Mouse (Mus musculus): ENCODE measurements around the gene Plekha6.

Plekha6 gene

DNA sequence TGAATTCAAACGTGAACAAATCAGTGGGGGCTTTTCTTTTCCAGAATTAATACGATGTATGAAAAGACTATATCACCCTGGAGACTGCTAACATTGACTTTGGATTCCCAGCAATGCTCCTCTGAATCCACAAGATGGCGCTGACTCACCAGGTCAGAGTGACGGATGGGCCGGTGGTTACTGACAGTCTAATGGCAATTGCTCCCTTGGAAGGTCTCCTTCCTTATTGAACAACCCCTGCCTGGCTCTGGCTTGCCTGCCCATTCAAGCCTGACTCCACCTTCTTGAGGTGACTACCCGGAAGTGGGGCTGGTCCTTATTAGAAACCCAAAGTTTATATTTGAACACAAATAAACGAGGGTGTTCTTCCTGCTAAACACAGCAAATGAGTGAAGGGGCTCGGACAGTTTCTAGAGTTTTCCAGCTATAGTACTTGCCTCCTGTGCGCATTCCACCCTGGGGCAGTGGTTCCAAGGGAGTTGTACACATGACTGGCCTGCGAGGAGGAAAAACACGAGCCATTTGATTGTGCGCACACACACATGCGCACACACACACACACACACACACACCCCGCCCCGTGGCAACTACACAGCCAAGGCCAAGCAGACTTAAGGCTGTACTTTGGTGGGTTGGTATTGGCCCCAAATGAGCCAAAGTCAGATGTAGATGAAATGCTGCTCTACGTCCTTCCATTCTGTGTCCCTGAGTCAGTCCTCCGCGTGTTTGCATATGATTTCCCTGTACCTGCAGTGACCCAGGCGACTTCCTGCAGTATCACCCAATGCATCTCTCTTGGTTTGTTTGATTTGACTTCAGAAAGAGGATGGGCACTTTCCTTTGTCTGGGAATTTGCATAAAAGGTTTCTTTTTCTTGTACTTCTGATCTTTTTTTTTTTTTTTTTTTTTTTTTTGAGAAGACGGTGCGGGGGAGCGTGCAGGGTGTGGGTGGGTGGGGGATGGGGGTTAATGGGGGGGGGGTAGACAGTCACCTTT is 17.7 kb upstream of the Plekha6 start:
- peak; percentile 52 for DNase-seq

DNA sequence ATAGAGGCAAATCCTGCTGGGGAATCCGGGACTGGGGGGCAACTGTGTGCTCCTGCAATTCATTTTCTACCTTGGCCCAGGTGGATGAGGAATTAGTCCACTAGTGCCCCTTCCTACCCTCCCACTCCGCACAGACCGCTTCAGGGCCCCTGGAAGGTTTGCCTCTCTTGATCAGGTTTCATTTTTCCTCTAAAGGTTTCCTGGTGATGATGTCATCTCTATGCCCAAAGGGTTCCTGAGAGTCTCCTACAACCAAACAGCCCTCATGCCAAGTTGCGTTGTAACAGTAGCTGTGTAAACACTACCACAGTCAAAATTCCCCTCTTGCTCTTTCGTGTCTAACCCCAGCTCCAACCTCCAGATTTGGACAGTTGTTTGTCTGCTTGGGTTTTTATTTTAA is 16.7 kb upstream of the Plekha6 start:
- DNase-seq, result no peak

DNA sequence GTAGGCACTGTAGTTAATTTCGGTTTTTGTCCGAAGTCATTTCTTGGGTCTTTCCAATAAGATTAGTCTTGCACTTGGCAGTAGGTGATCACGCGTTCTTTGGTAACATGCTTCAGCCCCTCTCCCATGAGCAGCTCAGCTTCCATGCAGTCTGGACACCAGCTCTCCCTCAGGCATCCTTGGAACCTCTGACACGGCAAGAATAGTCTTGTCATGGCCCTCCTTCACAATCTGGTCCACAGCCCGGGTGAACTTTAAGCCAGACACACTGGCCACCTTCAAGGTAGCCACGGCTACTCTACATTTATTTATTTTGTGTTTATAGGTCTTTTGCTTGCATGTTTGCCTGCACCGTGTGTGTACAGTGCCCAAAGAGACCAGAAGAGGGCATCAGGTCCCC is 15.9 kb upstream of the Plekha6 start:
- DNase-seq, result no peak

DNA sequence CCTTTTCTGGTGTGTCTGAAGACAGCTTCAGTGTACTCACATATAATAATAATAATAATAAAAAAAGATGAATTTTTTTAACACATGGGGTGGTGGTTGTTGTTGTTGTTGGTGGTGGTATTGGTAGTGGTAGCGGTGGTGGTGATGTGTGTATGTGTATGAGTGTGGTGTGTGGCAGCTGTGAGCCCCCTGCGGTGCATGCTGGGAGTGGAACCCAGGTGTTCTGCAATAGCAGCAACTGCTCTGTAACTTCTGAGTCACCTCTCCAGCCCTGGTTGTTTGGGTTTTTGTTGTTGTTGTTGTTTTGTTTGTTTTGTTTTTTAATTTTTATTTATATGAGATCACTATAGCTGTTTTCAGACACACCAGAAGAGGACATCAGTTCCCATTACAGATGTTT is 13.5 kb upstream of the Plekha6 start:
- no peak for DNase-seq

DNA sequence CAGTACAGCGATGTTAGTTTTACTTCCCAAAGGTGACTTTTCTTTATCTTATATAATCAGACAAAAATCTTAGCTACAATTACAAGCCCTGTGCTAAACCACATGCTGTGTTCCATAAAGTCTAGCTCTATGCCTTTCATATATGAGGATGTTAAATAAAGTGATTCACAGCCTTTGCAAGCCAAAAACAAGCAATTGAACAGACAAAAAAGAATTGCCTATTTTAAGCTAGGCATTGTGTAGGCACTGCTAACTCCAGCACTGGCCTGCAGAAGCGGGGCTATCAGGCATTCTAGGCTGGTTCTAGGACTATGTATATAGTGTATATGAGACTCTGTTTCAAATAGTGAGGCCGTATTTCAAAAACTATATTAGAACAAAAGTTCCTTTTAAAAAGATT is 11.8 kb upstream of the Plekha6 start:
- no peak for DNase-seq

DNA sequence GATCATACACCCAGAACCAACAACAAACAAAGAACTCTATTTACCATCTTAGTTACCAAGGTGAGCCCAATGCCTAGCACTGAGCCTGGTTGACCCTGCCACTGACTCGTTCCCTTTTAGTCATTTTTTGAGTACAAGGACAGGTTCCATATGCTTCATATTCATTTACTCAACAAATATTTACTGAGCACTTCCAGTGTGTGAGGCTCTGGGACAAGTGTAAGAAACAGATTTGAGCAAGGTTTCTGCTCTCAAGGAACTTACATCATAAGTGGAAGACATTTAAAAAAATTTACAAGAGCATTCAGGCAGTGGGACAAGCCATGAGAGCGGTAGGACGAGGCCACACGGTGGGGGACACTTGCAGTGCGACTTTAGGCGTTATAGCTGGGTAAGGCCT is 8.7 kb upstream of the Plekha6 start:
- DNase-seq, result no peak

DNA sequence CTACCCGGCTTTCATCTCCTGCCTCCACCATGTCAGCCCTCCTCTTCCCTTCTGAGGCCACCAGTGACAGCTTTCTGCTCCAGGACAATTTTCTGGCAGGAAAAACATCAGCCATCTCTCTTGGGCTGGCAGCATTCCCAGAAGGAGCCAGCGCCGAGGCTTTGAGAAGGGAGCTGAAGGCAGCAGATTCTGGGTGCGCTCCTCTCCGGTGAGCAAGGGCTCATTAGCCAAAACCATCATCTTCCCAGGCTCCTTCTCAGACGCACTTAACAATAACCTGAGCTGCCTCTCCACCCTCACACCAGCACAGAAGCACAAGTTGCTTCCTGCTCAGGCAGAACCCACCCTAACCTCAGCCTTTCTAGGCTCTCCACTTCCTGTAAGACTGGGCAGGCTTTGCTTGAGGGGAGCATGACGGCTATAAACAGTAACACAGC is 4.9 kb upstream of the Plekha6 start:
- no peak for DNase-seq

DNA sequence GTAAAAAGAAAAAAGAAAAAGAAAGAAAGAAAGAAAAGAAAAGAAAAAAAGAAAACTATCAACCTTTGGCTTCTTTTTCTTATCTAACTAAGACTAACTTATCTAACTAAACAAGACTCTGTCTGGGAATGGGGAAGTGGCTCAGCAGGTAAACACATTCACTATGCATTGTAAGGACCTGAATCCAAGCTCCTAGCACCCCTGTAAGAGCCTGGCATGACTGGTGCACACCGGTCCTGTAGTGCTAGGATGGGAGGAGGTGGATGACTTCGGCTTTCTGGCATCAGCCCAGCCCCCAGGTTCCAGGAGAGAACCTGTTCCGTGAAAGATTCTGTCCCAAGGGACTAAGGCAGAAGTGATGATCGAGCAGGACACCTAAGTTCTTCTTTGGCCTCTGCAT is 2.5 kb upstream of the Plekha6 start:
- DNase-seq, result no peak

DNA sequence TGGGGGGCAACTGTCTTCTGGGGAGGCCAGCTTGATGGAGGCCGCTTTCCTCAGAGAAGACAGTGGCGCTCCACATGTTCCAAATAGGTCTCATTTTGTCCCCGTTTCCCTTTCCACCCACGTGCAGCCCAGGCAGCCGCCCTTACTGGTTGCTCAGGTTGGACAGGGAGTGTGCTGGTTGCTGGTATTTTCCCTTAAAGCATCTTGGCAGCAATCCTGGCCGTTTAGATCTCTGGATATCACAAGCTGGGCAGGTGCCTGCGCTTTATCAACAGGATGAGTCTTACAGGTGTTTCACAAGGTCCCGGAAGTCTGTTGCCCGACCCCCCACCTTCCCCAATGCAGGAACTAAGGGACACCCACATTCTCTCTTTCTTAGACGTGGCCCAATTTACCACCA is 2.0 kb upstream of the Plekha6 start:
- DNase-seq, result no peak

DNA sequence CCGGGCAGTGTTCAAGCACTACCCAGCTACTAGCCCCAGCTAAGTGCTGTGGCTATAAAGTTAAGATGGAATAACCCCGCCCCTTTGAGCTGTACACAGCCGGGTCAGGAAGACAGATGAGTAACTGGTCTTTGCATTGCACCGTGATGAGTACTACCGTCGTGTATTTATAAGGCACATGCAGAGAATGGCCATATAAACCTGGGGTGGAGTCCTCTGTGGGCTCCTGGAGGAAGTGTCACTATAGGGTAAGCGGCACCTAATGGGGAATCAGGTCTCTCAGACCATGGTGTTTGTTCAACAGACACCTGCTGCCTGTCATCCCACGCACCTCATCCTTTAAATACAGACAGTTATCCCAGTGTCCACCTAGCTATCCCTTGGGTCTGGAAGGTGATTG is 1.0 kb upstream of the Plekha6 start:
- DNase-seq, result no peak

DNA sequence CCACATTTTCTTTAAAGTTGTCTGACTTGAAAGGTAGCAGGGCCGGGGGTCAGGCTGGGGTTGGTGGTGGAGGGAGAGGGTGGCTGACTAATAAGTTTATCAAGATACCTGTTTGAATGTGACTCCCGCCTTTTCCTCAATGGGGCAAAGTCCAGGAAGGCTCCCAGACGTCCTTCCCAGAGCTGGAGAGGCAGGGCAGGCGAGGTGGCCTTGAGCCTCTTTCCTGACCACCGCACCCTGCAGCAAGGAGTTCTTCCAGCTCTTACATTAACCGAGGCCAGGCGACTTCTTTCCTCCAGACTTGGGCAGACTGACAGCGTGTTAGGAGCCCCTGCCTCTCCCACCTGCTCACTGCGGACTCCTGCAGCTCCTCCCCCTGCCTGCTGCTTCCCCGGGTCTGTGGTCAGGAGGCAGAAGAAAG is 591 bp downstream of the Plekha6 start:
- DNase-seq, result no peak

DNA sequence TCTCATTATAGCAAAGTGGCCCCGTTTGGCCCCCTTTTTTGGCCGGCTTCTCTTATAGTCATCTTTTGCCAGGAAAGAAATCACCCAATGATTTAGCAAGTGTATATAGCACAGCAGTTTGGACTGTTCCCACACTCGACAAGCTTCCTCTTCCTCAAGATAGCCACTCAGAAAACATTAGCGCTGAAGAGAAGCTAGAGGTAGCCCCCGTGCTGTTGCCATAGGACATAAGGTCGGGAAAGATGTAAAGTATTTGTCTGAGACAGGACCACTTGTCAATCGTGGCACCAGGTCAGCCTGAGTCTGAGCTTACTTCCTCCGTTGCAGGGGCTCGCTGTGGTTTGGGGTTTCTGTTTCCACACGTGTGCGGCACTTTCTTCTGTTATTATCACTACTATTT is 1.1 kb downstream of the Plekha6 start:
- DNase-seq, result no peak

DNA sequence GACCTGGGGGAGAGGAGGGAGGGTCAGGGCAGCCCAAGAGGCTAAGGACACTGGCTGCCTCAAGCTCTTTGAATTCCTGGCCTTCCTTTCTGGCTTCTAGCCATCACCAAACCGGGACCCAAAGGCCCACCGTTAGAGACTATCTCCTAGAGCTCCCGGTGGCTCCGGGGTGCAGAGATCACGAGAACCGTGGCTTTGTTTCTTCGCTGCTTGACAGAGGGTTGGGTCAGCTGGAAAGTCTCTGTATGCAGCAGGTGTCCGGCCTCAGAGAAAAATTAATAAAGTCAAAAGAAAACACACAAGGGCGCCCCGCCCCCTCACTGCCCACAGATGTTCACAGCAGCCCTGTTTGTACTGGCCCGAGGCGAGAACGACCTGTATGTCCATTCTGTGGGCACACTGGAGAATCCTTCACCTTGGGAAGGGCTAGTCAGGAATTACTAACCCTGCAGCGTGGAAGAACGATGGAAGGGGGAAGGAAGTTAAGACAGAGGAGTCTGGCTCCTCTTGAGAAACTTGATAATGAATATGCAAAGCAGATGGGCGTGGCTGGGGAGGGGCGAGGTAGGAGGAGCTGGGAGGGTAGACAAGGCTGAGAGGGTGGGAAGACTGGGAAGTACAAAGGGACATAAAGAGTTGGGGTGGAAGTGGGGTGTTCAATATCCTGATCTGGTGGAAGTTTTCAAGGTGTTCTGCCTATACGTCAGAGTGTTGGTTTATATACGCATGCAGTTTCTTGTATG is 4.5 kb downstream of the Plekha6 start:
- peak; percentile 47 for DNase-seq

DNA sequence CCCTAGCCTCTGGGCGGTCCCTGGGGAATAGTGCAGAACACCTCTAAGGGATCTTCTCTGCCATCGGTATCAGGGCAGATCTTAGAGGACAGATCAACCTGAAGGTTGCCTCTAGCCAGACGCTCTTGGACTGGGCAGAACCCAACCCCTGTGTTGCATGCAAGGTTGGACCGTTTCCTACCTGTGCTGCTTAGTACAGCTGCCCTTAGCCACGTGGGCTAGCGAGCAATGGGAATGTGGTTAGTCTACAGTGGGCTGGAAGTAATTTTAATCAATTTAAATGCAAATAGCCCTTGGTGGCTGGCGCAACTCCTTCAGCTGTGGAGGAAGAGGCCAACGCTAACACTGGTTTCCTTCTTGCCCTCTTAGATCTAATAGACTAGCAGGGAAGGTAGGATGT is 6.2 kb downstream of the Plekha6 start:
- DNase-seq, result no peak

DNA sequence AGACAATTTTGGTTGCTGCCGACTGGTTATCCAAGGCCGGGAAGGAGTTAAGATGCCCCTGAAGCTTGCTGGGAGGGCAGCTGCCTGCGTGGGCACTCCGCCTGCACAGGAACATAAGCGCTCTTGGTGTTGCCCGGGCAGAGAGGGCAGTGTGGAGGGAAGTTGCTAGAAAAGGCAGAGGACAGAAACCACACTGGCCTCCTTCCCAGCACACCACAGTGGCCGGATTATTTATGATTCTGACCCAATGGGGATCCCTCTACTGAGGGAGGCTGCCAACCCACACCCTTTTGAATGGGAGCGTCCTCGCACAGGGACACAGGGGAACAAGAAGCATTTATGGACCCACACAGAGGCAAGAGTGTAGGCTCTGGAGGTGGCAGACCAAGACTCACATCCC is 7.3 kb downstream of the Plekha6 start:
- DNase-seq, result no peak

DNA sequence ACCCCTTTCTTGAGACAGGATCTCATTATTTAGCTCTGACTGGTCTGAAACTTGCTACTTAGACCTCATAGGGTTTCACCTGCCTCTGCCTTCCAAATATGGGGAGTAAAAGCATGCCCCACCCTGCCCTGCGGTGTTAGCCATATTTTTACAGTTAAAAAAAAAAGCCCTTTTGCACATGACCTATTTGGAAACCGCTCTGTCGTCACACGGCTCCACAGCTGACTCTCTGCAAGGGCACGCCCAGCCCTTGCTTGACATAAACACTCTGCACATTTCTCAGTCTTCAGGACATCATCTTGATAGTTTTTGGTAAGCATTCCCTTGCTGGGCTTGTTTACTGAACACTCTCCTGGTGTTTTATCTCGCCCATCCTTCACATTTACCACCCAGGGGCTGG is 11.1 kb downstream of the Plekha6 start:
- DNase-seq, result no peak

DNA sequence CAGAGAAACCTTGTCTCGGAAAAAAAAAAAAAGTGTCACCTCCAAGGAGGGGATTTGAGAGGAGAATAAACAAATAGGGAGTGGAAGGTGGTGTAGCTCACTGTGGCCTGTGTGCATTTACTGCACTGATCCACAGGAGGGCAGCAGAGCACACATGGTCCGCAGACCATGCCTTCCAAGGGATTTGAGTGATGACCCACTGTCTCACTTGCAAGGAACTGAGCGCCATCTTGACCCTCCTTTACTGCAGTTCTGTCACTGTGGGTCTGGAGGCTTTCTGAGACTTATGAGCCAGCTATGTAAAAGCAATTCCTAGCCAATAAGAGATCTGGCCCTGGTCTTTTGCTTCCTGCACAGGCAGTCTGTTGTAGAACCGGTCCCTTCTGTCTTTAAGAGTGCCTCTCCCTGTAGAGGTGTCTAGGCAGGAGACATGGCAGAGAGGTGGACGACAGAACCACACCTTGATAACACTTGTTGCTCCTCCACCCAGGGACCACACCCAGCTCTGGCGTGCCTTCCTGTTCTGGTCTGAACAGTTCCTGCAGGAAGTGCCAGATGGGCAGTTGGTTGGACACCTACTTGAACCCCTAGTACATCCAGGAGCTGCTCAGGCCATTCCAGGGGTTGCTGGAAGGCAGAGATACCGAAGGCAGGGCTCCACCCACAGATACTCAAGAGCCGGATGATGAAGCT is 13.6 kb downstream of the Plekha6 start:
- DNase-seq, result peak; percentile 59

DNA sequence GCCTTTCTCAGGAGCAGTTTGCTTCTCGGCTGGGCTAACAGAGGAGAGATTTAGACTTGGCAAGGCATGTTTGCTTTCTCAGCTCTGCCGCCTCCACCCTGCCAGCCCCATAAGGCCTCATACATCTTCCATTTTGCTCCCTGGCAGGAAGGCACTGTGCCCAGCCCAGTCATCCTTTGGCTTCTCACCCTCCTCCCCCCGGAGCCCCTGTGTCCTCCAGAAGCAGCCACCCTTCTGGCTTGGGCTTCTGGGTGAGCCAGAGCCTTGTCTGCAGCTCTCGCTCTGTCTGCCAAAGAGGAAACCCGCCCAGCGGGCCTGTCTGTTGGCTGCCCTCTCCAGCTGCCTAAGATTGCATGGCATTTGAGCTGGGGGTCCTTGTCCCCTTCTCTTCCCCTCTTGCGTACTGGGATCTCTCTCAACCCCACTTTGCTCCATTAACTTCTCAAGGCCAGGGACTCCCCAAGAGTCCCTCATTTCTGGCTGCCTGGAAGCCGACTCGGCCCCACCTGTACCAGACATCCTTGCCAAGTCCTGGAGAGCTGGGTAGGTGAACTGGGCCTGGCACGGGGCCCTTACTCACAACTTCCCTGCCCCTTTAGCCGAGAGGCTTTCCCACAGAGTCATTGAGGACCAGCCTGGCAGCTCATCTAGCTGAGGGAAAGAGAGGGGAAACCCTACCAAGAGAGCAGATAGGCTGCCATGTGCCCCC is 14.9 kb downstream of the Plekha6 start:
- DNase-seq, result no peak

DNA sequence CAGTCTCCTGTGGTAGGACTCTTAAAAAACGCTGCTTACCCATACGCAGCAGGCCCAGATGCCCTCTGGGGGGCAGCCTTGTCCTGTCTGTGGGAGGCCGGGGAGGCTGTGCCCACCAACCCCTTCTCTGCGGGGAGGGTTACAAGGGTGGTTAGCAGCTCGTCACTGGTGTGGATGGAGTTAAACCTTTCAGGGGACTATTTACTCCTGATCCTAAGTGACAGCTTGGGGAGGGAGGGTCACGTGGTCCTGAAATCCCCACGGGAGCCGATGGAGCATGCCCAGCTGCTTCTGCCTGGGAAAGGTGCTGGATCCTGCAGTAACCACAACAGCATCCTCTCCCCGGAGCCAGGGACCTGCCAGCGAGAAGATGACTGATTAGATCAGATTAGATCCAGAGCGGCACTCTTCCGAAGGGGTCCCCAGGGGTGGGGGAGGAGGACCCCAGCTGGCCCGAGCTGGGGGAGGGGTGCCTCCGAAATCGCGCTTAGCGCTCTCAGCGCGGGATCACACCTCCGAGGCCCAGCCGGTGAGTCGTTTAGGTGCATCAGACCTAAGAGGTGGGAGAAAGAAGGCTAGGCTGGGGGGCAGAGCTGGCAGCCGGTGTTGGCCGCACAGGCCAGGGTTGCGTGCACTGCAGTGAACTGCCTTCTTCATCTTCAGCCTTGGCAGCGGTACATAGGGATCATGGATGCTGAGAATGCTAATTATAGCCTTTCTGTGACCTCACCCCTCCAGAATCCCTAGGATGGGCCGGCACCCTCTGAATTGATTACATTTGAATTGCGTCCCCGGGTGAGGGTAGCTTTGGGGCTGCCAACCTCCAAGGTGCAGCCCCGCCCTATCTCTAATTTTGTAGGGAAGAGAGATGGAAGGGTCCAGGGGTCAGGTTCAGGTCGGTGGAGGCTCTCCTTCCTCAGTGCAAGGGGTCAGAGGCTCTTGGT is 17.3 kb downstream of the Plekha6 start:
- DNase-seq, result peak; percentile 63

DNA sequence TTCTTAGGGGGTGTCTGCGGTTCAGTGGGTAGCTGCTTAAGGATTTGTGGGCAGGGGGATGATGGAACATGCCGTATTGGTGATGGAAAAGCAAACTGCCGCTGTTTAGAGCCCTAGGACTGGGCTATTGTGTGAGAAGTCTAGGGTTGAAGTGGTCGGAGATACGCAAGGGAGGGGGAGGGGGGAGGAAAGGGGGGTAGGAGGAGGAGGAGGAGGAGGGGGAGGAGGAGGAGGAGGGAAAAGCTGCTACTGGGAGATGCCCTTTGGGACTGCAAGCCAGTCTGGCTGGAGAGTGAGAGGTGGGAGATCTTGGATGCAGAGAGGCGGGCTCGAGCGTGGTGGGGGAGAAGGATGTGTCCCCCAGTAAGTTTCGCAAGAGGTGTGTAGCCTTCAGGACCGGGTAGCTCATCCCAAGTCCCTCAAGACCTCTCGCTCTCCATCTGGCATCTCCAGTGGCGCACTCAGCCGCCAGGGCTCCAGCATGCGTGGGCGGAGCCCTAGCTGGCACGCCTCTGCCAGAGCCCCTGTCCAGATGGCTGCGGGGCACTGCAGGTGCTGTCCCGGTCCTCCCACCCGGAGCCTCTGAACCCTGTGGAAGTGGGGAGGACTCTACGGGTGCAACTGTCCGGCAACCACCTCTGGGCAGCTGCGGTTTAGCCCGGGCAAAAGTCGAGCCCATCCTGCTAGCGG is 18.2 kb downstream of the Plekha6 start:
- no peak for DNase-seq

DNA sequence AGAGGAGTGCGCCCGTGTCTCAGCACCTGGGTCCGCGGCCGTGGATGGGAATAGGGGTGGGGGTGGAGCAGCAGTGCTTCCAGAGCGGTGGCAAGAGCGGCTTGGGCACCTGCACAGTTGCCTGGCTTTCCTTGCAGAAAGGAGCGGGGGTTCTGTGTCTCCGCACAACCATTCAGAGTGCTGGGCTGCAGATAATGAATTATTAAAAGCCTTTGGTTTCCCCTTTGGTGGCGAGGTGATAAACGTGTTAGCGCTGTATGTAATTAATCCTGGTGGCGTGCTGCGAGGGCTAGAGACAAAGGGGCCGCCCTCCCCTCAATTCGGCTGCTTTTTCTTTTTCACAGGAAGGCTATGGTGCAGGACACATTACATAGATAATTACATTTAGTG is 18.7 kb downstream of the Plekha6 start:
- no peak for DNase-seq
